ENCODE assay signal across 9 mouse cellular contexts in the genomic region with DNA sequence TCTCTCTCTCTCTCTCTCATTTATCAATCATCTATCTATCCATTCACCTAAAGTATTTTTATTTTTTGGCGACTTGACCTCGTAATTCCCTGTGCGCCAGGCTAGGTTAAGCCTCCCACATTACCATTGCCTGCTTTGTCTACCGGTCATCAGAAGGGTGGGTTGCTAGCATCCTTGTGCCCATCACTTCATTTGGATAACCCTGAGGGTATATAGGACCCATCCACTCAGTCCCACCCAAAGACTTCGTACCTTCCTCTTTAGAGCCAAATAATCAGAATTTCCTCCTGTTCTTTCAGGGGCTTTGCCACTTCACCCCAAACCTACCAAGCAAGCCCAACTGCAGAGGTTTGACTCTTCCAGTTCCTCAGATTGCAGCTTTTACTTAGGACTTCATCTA. TPM values are rescaled to one million over a fixed set of nuclear protein-coding genes. Genes with fewer than 3 reads are reported as not detected.
DNase-seq lines count a peak whose midpoint lies in the region; ATAC-seq lines count a peak whose summit lies in the region.
"Had no signal": no experiment of that assay in that cellular context is flagged by ENCODE, and none has a peak within 500 bp of the region (broad histone marks: within the 10 kb centered on the region; RNA-seq: fewer than 3 reads in every experiment).

No protein-coding gene starts in this region.

- H3K9me3 ChIP-seq in megakaryocyte, embryonic 14.5 days, result no peaks in the 10 kb centered on the region
- H3K9me3 ChIP-seq in embryonic facial prominence, embryonic 10.5 days, result no peaks in the 10 kb centered on the region
- H3K9me3 ChIP-seq in intestine, embryonic 15.5 days, result no peaks in the 10 kb centered on the region
- H3K9me3 ChIP-seq in neural tube, embryonic 13.5 days, result no peaks in the 10 kb centered on the region

- no peak for ATAC-seq in megakaryocyte, adult 5-6 weeks (ENCODE audit: poor library complexity, severe bottlenecking)
- ATAC-seq in intestine, embryonic 15.5 days, result no peak
- ATAC-seq in neural tube, embryonic 13.5 days (ENCODE audit: low read depth), result 0 out of 2 replicates have a peak, but pooled peaks have one; percentile 42

- H3K4me3 ChIP-seq in megakaryocyte, embryonic 14.5 days (replicated peaks), result peak overlapping the region; percentile 85
- H3K4me3 ChIP-seq in embryonic facial prominence, embryonic 10.5 days, result peak overlapping the region; percentile 78
- H3K4me3 ChIP-seq in intestine, embryonic 15.5 days (replicated peaks), result peak overlapping the region; percentile 87; the same call in 1 of the 2 replicates
- H3K4me3 ChIP-seq in neural tube, embryonic 13.5 days, result peak overlapping the region; percentile 75

- H3K36me3 ChIP-seq in megakaryocyte, embryonic 14.5 days (replicated peaks; ENCODE audit: low read length), result peaks cover 35% of the 10 kb centered on the region
- H3K36me3 ChIP-seq in embryonic facial prominence, embryonic 10.5 days (replicated peaks), result peaks cover 43% of the 10 kb centered on the region
- peaks cover 4% of the 10 kb centered on the region for H3K36me3 ChIP-seq in intestine, embryonic 15.5 days
- peaks cover 27% of the 10 kb centered on the region for H3K36me3 ChIP-seq in neural tube, embryonic 13.5 days

- peak overlapping the region; percentile 70 for H3K4me2 ChIP-seq in intestine, embryonic 15.5 days (replicated peaks)
- H3K4me2 ChIP-seq in neural tube, embryonic 13.5 days, result peak overlapping the region; percentile 72

- H3K4me1 ChIP-seq in megakaryocyte, embryonic 14.5 days, result peaks cover 5% of the 10 kb centered on the region
- H3K4me1 ChIP-seq in embryonic facial prominence, embryonic 10.5 days, result peaks cover 13% of the 10 kb centered on the region
- peaks cover 8% of the 10 kb centered on the region; the same call in 1 of the 2 replicates for H3K4me1 ChIP-seq in intestine, embryonic 15.5 days (replicated peaks)
- H3K4me1 ChIP-seq in neural tube, embryonic 13.5 days (replicated peaks), result peaks cover 16% of the 10 kb centered on the region; the same call in 1 of the 2 replicates

- no peaks in the 10 kb centered on the region for H3K27me3 ChIP-seq in megakaryocyte, embryonic 14.5 days (replicated peaks)
- no peaks in the 10 kb centered on the region for H3K27me3 ChIP-seq in embryonic facial prominence, embryonic 10.5 days (replicated peaks; ENCODE audit: low read depth, poor library complexity, severe bottlenecking)
- no peaks in the 10 kb centered on the region for H3K27me3 ChIP-seq in intestine, embryonic 15.5 days (replicated peaks)
- H3K27me3 ChIP-seq in neural tube, embryonic 13.5 days, result no peaks in the 10 kb centered on the region

- peak overlapping the region; percentile 24; the same call in 1 of the 2 replicates for H3K9ac ChIP-seq in intestine, embryonic 15.5 days
- peak overlapping the region; percentile 54; the same call in 1 of the 2 replicates for H3K9ac ChIP-seq in neural tube, embryonic 13.5 days

- peak; percentile 21 for DNase-seq in embryonic facial prominence, embryonic 10.5 days (ENCODE audit: low spot score)
- no peak for DNase-seq in ovary, adult 18-20 months (ENCODE audit: low spot score)
- DNase-seq in spleen, postnatal 14 days (ENCODE audit: low spot score in 2 of 2), result no peak
- no peak for DNase-seq in testis, postnatal 10 days (ENCODE audit: low spot score)

- 15% methylated on average over 5 of the region's 5 CpGs for WGBS in embryonic facial prominence, embryonic 10.5 days
- 13% methylated on average over 5 of the region's 5 CpGs for WGBS in intestine, embryonic 15.5 days
- 15% methylated on average over 5 of the region's 5 CpGs for WGBS in neural tube, embryonic 13.5 days

- H3K27ac ChIP-seq in embryonic facial prominence, embryonic 10.5 days (replicated peaks), result peak overlapping the region; percentile 93
- no peak overlapping the region for H3K27ac ChIP-seq in intestine, embryonic 15.5 days
- H3K27ac ChIP-seq in neural tube, embryonic 13.5 days (replicated peaks), result no peak overlapping the region

RNA-seq across cellular contexts. Expression of a gene that starts 0.7 kb away (rescaled TPM):
- polyA plus RNA-seq in megakaryocyte, embryonic 14.5 days (2012; ENCODE audit: insufficient read depth, low replicate concordance), result 1.4 and 3.0 TPM in 2 replicates
- 36.1 and 61.6 TPM in 2 replicates for total RNA-seq in megakaryocyte, adult 5-6 weeks (2015)
- total RNA-seq in megakaryocyte, adult 5-6 weeks (2017), result 29.3 TPM in 2 replicates
- polyA plus RNA-seq in embryonic facial prominence, embryonic 10.5 days (2016; fragmentation: Nextera tagmentation; extraction: Ambion mirVana), result 106 and 112 TPM in 2 replicates
- polyA plus RNA-seq in intestine, embryonic 15.5 days (2015; fragmentation: Nextera tagmentation; extraction: Ambion mirVana), result 75.7 and 90.0 TPM in 2 replicates
- polyA plus RNA-seq in neural tube, embryonic 13.5 days (2015; fragmentation: Nextera tagmentation; extraction: Ambion mirVana), result 49.1 and 54.1 TPM in 2 replicates

RNA-seq across cellular contexts. Expression of a gene that starts 15.7 kb away (rescaled TPM):
- 4.4 and 5.1 TPM in 2 replicates for polyA plus RNA-seq in megakaryocyte, embryonic 14.5 days (2012; ENCODE audit: insufficient read depth, low replicate concordance)
- 9.6 and 11.1 TPM in 2 replicates for total RNA-seq in megakaryocyte, adult 5-6 weeks (2015)
- 5.4 and 9.9 TPM in 2 replicates for total RNA-seq in megakaryocyte, adult 5-6 weeks (2017)
- polyA plus RNA-seq in embryonic facial prominence, embryonic 10.5 days (2016; fragmentation: Nextera tagmentation; extraction: Ambion mirVana), result 68.2 and 70.1 TPM in 2 replicates
- 46.7 and 53.3 TPM in 2 replicates for polyA plus RNA-seq in intestine, embryonic 15.5 days (2015; fragmentation: Nextera tagmentation; extraction: Ambion mirVana)
- polyA plus RNA-seq in neural tube, embryonic 13.5 days (2015; fragmentation: Nextera tagmentation; extraction: Ambion mirVana), result 30.0 and 35.2 TPM in 2 replicates

RNA-seq across cellular contexts. Expression of a gene that starts 15.8 kb away (rescaled TPM):
- 5.2 TPM in 1 of 2 replicates, not detected in the other for polyA plus RNA-seq in megakaryocyte, embryonic 14.5 days (2012; ENCODE audit: insufficient read depth, low replicate concordance)
- 11.8 and 12.5 TPM in 2 replicates for total RNA-seq in megakaryocyte, adult 5-6 weeks (2015)
- total RNA-seq in megakaryocyte, adult 5-6 weeks (2017), result 4.4 and 8.7 TPM in 2 replicates
- polyA plus RNA-seq in embryonic facial prominence, embryonic 10.5 days (2016; fragmentation: Nextera tagmentation; extraction: Ambion mirVana), result 25.4 and 26.6 TPM in 2 replicates
- polyA plus RNA-seq in intestine, embryonic 15.5 days (2015; fragmentation: Nextera tagmentation; extraction: Ambion mirVana), result 17.5 and 17.6 TPM in 2 replicates
- polyA plus RNA-seq in neural tube, embryonic 13.5 days (2015; fragmentation: Nextera tagmentation; extraction: Ambion mirVana), result 31.3 and 32.3 TPM in 2 replicates

RNA-seq across cellular contexts. Expression of a gene that starts 41.2 kb away (rescaled TPM):
- polyA plus RNA-seq in megakaryocyte, embryonic 14.5 days (2012; ENCODE audit: insufficient read depth, low replicate concordance), result not detected in 2 replicates
- total RNA-seq in megakaryocyte, adult 5-6 weeks (2015), result 0.04 and 0.05 TPM in 2 replicates
- total RNA-seq in megakaryocyte, adult 5-6 weeks (2017), result 0.24 TPM in 1 of 2 replicates, not detected in the other
- polyA plus RNA-seq in embryonic facial prominence, embryonic 10.5 days (2016; fragmentation: Nextera tagmentation; extraction: Ambion mirVana), result 0.19 and 0.24 TPM in 2 replicates
- 0.08 and 0.11 TPM in 2 replicates for polyA plus RNA-seq in intestine, embryonic 15.5 days (2015; fragmentation: Nextera tagmentation; extraction: Ambion mirVana)
- 0.06 TPM in 1 of 2 replicates, not detected in the other for polyA plus RNA-seq in neural tube, embryonic 13.5 days (2015; fragmentation: Nextera tagmentation; extraction: Ambion mirVana)
- total RNA-seq: heart, postnatal 36 days had no signal

RNA-seq across cellular contexts. Expression of a gene that starts 44.6 kb away (rescaled TPM):
- 1.7 TPM in 1 of 2 replicates, not detected in the other for polyA plus RNA-seq in megakaryocyte, embryonic 14.5 days (2012; ENCODE audit: insufficient read depth, low replicate concordance)
- 7.5 and 7.7 TPM in 2 replicates for total RNA-seq in megakaryocyte, adult 5-6 weeks (2015)
- total RNA-seq in megakaryocyte, adult 5-6 weeks (2017), result 11.3 and 14.6 TPM in 2 replicates
- polyA plus RNA-seq in embryonic facial prominence, embryonic 10.5 days (2016; fragmentation: Nextera tagmentation; extraction: Ambion mirVana), result 21.5 and 24.5 TPM in 2 replicates
- 14.3 and 14.8 TPM in 2 replicates for polyA plus RNA-seq in intestine, embryonic 15.5 days (2015; fragmentation: Nextera tagmentation; extraction: Ambion mirVana)
- 33.1 and 33.6 TPM in 2 replicates for polyA plus RNA-seq in neural tube, embryonic 13.5 days (2015; fragmentation: Nextera tagmentation; extraction: Ambion mirVana)

Comparison
In these comparisons a context has a peak if more than half of its experiments do, and no peak if none do; other contexts are left out.
1. RNA of a gene that starts 0.7 kb away (polyA plus RNA-seq): 106 to 112 TPM in embryonic facial prominence, embryonic 10.5 days, 75.7 to 90.0 TPM in intestine, embryonic 15.5 days and 49.1 to 54.1 TPM in neural tube, embryonic 13.5 days; 1.4 to 3.0 TPM in megakaryocyte, embryonic 14.5 days; every median in the first group is over 10 times any median in the second.
2. Peak in every context shown above with its lines, with median percentiles within 50 percentile points of each other: H3K4me3 ChIP-seq.